Mouse (Mus musculus): ENCODE measurements around the gene Stmn1. TPM values are rescaled to one million over a fixed set of nuclear protein-coding genes. Genes with fewer than 3 reads are reported as not detected.
A peak's percentile ranks its signal among the peaks of the same experiment; 100 is the strongest.

Gene Stmn1
- polyA plus RNA-seq, 1 experiment from 2014 or later, result 6,954 TPM

- WGBS, result 32% methylated on average over 12 of the region's 12 CpGs
- Histone ChIP-seq H3K27ac (peak overlapping the region; percentile 99), H3K4me2 (peak overlapping the region; percentile 92)
Measured at GRCm38 (mm10) chr4:134465789-134466188, 2.3 kb upstream of the Stmn1 start.

GRCm38 (mm10) chr4:134466381-134467262 lies 1.5 kb upstream of the Stmn1 start:
- 59% methylated on average over 11 of the region's 11 CpGs for WGBS
- H3K4me2 ChIP-seq, result peak overlapping the region; percentile 92
- H3K4me3 ChIP-seq, result peak overlapping the region; percentile 96
- H3K27ac ChIP-seq, result peak overlapping the region; percentile 99
- H3K4me1 ChIP-seq, result peaks cover 29% of the 10 kb centered on the region
- H3K9me3 ChIP-seq (replicated peaks), result no peaks in the 10 kb centered on the region
- peak overlapping the region; percentile 98 for H3K9ac ChIP-seq
- H3K36me3 ChIP-seq (ENCODE audit: poor library complexity, severe bottlenecking), result peaks cover 9% of the 10 kb centered on the region
- ATAC-seq, result no peak
- H3K27me3 ChIP-seq, result no peaks in the 10 kb centered on the region

More at GRCm38 (mm10) chr4:134465789-134466188, 2.3 kb upstream of the Stmn1 start:
- Histone ChIP-seq H3K4me1 (peaks cover 21% of the 10 kb centered on the region), H3K9me3 (replicated peaks) (no peaks in the 10 kb centered on the region), H3K4me3 (peak overlapping the region; percentile 1; the same call in 1 of the 2 replicates), H3K9ac (peak overlapping the region; percentile 50), H3K27me3 (no peaks in the 10 kb centered on the region), H3K36me3 (ENCODE audit: poor library complexity, severe bottlenecking) (peaks cover 2% of the 10 kb centered on the region)
- ATAC-seq, result no peak

- peak overlapping the region; percentile 92 for H3K4me2 ChIP-seq
- peaks cover 18% of the 10 kb centered on the region for H3K36me3 ChIP-seq (ENCODE audit: poor library complexity, severe bottlenecking)
- H3K27ac ChIP-seq, result peak overlapping the region; percentile 99
- peak overlapping the region; percentile 96 for H3K4me3 ChIP-seq
- ATAC-seq, result peak; percentile 34
- peaks cover 39% of the 10 kb centered on the region for H3K4me1 ChIP-seq
- WGBS, result 1% methylated on average over 31 of the region's 31 CpGs
- H3K27me3 ChIP-seq, result no peaks in the 10 kb centered on the region
- no peaks in the 10 kb centered on the region for H3K9me3 ChIP-seq (replicated peaks)
- H3K9ac ChIP-seq, result peak overlapping the region; percentile 98
Measured at GRCm38 (mm10) chr4:134467435-134468214, 495 bp upstream of the Stmn1 start.

GRCm38 (mm10) chr4:134468578-134469266 lies 602 bp downstream of the Stmn1 start:
- under 1% methylated on average over 44 of the region's 68 CpGs for WGBS
- Histone ChIP-seq H3K4me1 (peaks cover 46% of the 10 kb centered on the region), H3K4me3 (peak overlapping the region; percentile 96), H3K36me3 (ENCODE audit: poor library complexity, severe bottlenecking) (peaks cover 26% of the 10 kb centered on the region), H3K27ac (peak overlapping the region; percentile 99), H3K27me3 (no peaks in the 10 kb centered on the region), H3K9me3 (replicated peaks) (no peaks in the 10 kb centered on the region), H3K4me2 (peak overlapping the region; percentile 92), H3K9ac (peak overlapping the region; percentile 98)
- ATAC-seq, result peak; percentile 85

- Histone ChIP-seq H3K9ac (peak overlapping the region; percentile 98), H3K27ac (peak overlapping the region; percentile 99), H3K27me3 (no peaks in the 10 kb centered on the region), H3K36me3 (ENCODE audit: poor library complexity, severe bottlenecking) (peaks cover 33% of the 10 kb centered on the region), H3K4me2 (peak overlapping the region; percentile 92), H3K9me3 (replicated peaks) (no peaks in the 10 kb centered on the region), H3K4me3 (peak overlapping the region; percentile 96), H3K4me1 (peaks cover 52% of the 10 kb centered on the region)
- WGBS, result 4% methylated on average over 6 of the region's 6 CpGs
- peak; percentile 22 for ATAC-seq
Measured at GRCm38 (mm10) chr4:134469341-134469796, 1.2 kb downstream of the Stmn1 start.

- H3K36me3 ChIP-seq (ENCODE audit: poor library complexity, severe bottlenecking), result peaks cover 39% of the 10 kb centered on the region
- peak overlapping the region; percentile 98 for H3K9ac ChIP-seq
- no peak for ATAC-seq
- H3K9me3 ChIP-seq (replicated peaks), result no peaks in the 10 kb centered on the region
- peaks cover 58% of the 10 kb centered on the region for H3K4me1 ChIP-seq
- no peaks in the 10 kb centered on the region for H3K27me3 ChIP-seq
- H3K4me3 ChIP-seq, result peak overlapping the region; percentile 96
- 26% methylated on average over 3 of the region's 3 CpGs for WGBS
- H3K27ac ChIP-seq, result peak overlapping the region; percentile 99
- H3K4me2 ChIP-seq, result peak overlapping the region; percentile 92
Measured at GRCm38 (mm10) chr4:134469985-134470384, 1.9 kb downstream of the Stmn1 start.

- Histone ChIP-seq H3K27ac (no peak overlapping the region), H3K27me3 (no peaks in the 10 kb centered on the region), H3K36me3 (ENCODE audit: poor library complexity, severe bottlenecking) (peaks cover 54% of the 10 kb centered on the region), H3K4me2 (peak overlapping the region; percentile 92), H3K4me1 (peaks cover 52% of the 10 kb centered on the region), H3K9ac (no peak overlapping the region), H3K9me3 (replicated peaks) (no peaks in the 10 kb centered on the region), H3K4me3 (peak overlapping the region; percentile 96)
- no peak for ATAC-seq
Measured at GRCm38 (mm10) chr4:134471469-134471868, 3.3 kb downstream of the Stmn1 start.

GRCm38 (mm10) chr4:134473764-134474163 lies 5.6 kb downstream of the Stmn1 start:
- Histone ChIP-seq H3K4me1 (peaks cover 44% of the 10 kb centered on the region), H3K4me3 (0 out of 2 replicates have a peak overlapping the region, but pooled peaks have one; percentile 1), H3K36me3 (ENCODE audit: poor library complexity, severe bottlenecking) (peaks cover 62% of the 10 kb centered on the region), H3K27me3 (no peaks in the 10 kb centered on the region), H3K27ac (peak overlapping the region; percentile 64), H3K9me3 (replicated peaks) (no peaks in the 10 kb centered on the region), H3K9ac (peak overlapping the region; percentile 30; the same call in 1 of the 2 replicates), H3K4me2 (0 out of 2 replicates have a peak overlapping the region, but pooled peaks have one; percentile 16)
- no peak for ATAC-seq
- WGBS, result 47% methylated on average over 4 of the region's 4 CpGs

- Histone ChIP-seq H3K4me1 (peaks cover 44% of the 10 kb centered on the region), H3K27me3 (no peaks in the 10 kb centered on the region), H3K4me3 (0 out of 2 replicates have a peak overlapping the region, but pooled peaks have one; percentile 1), H3K9me3 (replicated peaks) (no peaks in the 10 kb centered on the region), H3K4me2 (peak overlapping the region; percentile 16), H3K9ac (peak overlapping the region; percentile 30; the same call in 1 of the 2 replicates), H3K36me3 (ENCODE audit: poor library complexity, severe bottlenecking) (peaks cover 62% of the 10 kb centered on the region), H3K27ac (peak overlapping the region; percentile 64)
- ATAC-seq, result no peak
- 47% methylated on average over 8 of the region's 8 CpGs for WGBS
Measured at GRCm38 (mm10) chr4:134474240-134474639, 6.1 kb downstream of the Stmn1 start.

GRCm38 (mm10) chr4:134476899-134477298 lies 8.8 kb downstream of the Stmn1 start:
- no peaks in the 10 kb centered on the region for H3K27me3 ChIP-seq
- H3K4me3 ChIP-seq, result no peak overlapping the region
- no peak overlapping the region for H3K4me2 ChIP-seq
- 95% methylated on average over 8 of the region's 8 CpGs for WGBS
- peaks cover 32% of the 10 kb centered on the region for H3K4me1 ChIP-seq
- H3K9ac ChIP-seq, result no peak overlapping the region
- peak overlapping the region; percentile 64 for H3K27ac ChIP-seq
- no peaks in the 10 kb centered on the region for H3K9me3 ChIP-seq (replicated peaks)
- peaks cover 51% of the 10 kb centered on the region for H3K36me3 ChIP-seq (ENCODE audit: poor library complexity, severe bottlenecking)
- no peak for ATAC-seq

- H3K9me3 ChIP-seq (replicated peaks), result no peaks in the 10 kb centered on the region
- H3K27me3 ChIP-seq, result peaks cover 3% of the 10 kb centered on the region; the same call in 1 of the 2 replicates
- peak overlapping the region; percentile 64 for H3K27ac ChIP-seq
- peaks cover 21% of the 10 kb centered on the region for H3K4me1 ChIP-seq
- H3K36me3 ChIP-seq (ENCODE audit: poor library complexity, severe bottlenecking), result peaks cover 39% of the 10 kb centered on the region
- WGBS, result 7% methylated on average over 9 of the region's 9 CpGs
- peak; percentile 72 for ATAC-seq
- peak overlapping the region; percentile 37 for H3K9ac ChIP-seq
- H3K4me2 ChIP-seq, result no peak overlapping the region
- H3K4me3 ChIP-seq, result no peak overlapping the region
Measured at GRCm38 (mm10) chr4:134478031-134478430, 9.9 kb downstream of the Stmn1 start.
